Mouse (Mus musculus) liver, adult 2 months (tissue): ENCODE data around the gene Tlr3. TPM values are rescaled to one million over a fixed set of nuclear protein-coding genes. Genes with fewer than 3 reads are reported as not detected.

Experiments used
- DNase-seq: peaks from one replicate; pipeline ENCODE4 v3.0.0-alpha.2; 2011; ENCODE audit warnings: low read depth, low spot score; ENCODE audit errors: extremely low read depth
- H3K27ac ChIP-seq: fragments of 200-500 bp; replicated peaks from 2 replicates; pipeline ENCODE4 v1.5.1; 2012; ENCODE audit warnings: low read depth, mild to moderate bottlenecking, control low read depth, inconsistent platforms, low read length; ENCODE audit not compliant: insufficient read depth
- H3K27me3 ChIP-seq: fragments of 200-500 bp; 2 replicates; pipeline ENCODE4 v1.6.1; 2012; ENCODE audit warnings: mild to moderate bottlenecking, moderate library complexity, low read length, inconsistent platforms; ENCODE audit not compliant: control insufficient read depth, insufficient read depth
- H3K36me3 ChIP-seq: fragments of 200-500 bp; 2 replicates; pipeline ENCODE4 v1.6.1; 2012; ENCODE audit warnings: low read length, inconsistent platforms; ENCODE audit not compliant: control insufficient read depth, insufficient read depth
- H3K4me1 ChIP-seq: fragments of 200-500 bp; 2 replicates; pipeline ENCODE4 v1.6.1; 2011; ENCODE audit warnings: low read length; ENCODE audit not compliant: control insufficient read depth, insufficient read depth
- H3K4me3 ChIP-seq: fragments of 200-500 bp; 2 replicates; pipeline ENCODE4 v1.5.1; 2011; ENCODE audit warnings: low read depth, mild to moderate bottlenecking, control low read depth, low read length, moderate library complexity; ENCODE audit not compliant: insufficient read depth
- H3K79me2 ChIP-seq: fragments of 200-500 bp; 2 replicates; pipeline ENCODE4 v1.6.1; 2012; ENCODE audit warnings: inconsistent platforms, mild to moderate bottlenecking, low read length, moderate library complexity; ENCODE audit not compliant: control insufficient read depth, insufficient read depth
- H3K9ac ChIP-seq: fragments of 200-500 bp; 2 replicates; pipeline ENCODE4 v1.6.1; 2012; ENCODE audit warnings: low read depth, mild to moderate bottlenecking, control low read depth, inconsistent platforms, low read length
- CTCF ChIP-seq: fragments of 200-500 bp; IDR thresholded peaks from 2 replicates; pipeline ENCODE4 v1.5.1; 2011; ENCODE audit warnings: low read depth, low read length, control low read depth
- POLR2A ChIP-seq: fragments of 200-500 bp; IDR thresholded peaks from 2 replicates; pipeline ENCODE4 v1.6.1; 2011; ENCODE audit warnings: low read length, control low read depth; ENCODE audit not compliant: insufficient read depth; ENCODE audit errors: extremely low read depth
- WGBS: fragments of 180-500 bp; shearing (Covaris S2); methylation state at CpG from one replicate; pipeline ENCODE4 v1.1.7; 2018; 5-methylcytosine and 5-hydroxymethylcytosine counted together
- polyA plus RNA-seq: library from polyadenylated mRNA; depleted of rRNA; stranded (reverse); fragments of >200 nt; gene quantifications from 2 replicates; pipeline ENCODE4 v1.2.3, GENCODE M21; 2012
- total RNA-seq: library from RNA; depleted of rRNA; stranded (reverse); fragments of >200 nt; gene quantifications from 2 replicates; pipeline ENCODE4 v1.2.3, GENCODE M21; 2014

Tlr3 gene
- total and polyA plus RNA-seq, 2 experiments, result 2.6 to 5.3 TPM

GRCm38 (mm10) chr8:45381963-45382347 lies 28.9 kb downstream of the Tlr3 start, which contains the start of gene Fam149a:
Fam149a (minus strand) TSS chr8:45382291.
- TF ChIP-seq POLR2A, result no peak
- TF ChIP-seq CTCF, result no peak
- DNase-seq, result no peak
- no peak within 1 kb of the TSS for H3K27ac ChIP-seq
- peaks cover 10% of the 10 kb centered on the region for H3K27me3 ChIP-seq
- H3K4me1 ChIP-seq, result no peaks in the 10 kb centered on the region
- no peaks in the 10 kb centered on the region for H3K36me3 ChIP-seq
- no peak within 1 kb of the TSS for H3K4me3 ChIP-seq
- H3K9ac ChIP-seq, result no peak within 1 kb of the TSS
- no peaks in the 10 kb centered on the region for H3K79me2 ChIP-seq
- WGBS, result 23% methylated on average over 6 of the region's 6 CpGs

- Histone ChIP-seq H3K27ac (no peak overlapping the region), H3K27me3 (peaks cover 10% of the 10 kb centered on the region), H3K79me2 (no peaks in the 10 kb centered on the region), H3K4me3 (no peak overlapping the region), H3K36me3 (no peaks in the 10 kb centered on the region), H3K9ac (no peak overlapping the region), H3K4me1 (no peaks in the 10 kb centered on the region)
- 6% methylated on average over 38 of the region's 38 CpGs for WGBS
- DNase-seq, result no peak
- TF ChIP-seq POLR2A, result no peak
- no peak for TF ChIP-seq CTCF
These were observed 29.6 kb downstream of the Tlr3 start for GRCm38 (mm10) chr8:45381075-45381962.

GRCm38 (mm10) chr8:45380598-45380997 lies 30.3 kb downstream of the Tlr3 start:
- H3K4me1 ChIP-seq, result no peaks in the 10 kb centered on the region
- no peak for DNase-seq
- no peaks in the 10 kb centered on the region for H3K79me2 ChIP-seq
- H3K36me3 ChIP-seq, result no peaks in the 10 kb centered on the region
- H3K4me3 ChIP-seq, result no peak overlapping the region
- WGBS, result 43% methylated on average over 4 of the region's 4 CpGs
- TF ChIP-seq POLR2A (no peak), CTCF (no peak)
- H3K27me3 ChIP-seq, result peaks cover 10% of the 10 kb centered on the region
- H3K9ac ChIP-seq, result no peak overlapping the region
- H3K27ac ChIP-seq, result no peak overlapping the region

- H3K4me1 ChIP-seq, result no peaks in the 10 kb centered on the region
- H3K9ac ChIP-seq, result no peak overlapping the region
- no peaks in the 10 kb centered on the region for H3K36me3 ChIP-seq
- WGBS, result 89% methylated on average over 3 of the region's 3 CpGs
- TF ChIP-seq CTCF, result no peak
- TF ChIP-seq POLR2A, result no peak
- H3K4me3 ChIP-seq, result no peak overlapping the region
- no peaks in the 10 kb centered on the region for H3K27me3 ChIP-seq
- no peaks in the 10 kb centered on the region for H3K79me2 ChIP-seq
- H3K27ac ChIP-seq, result no peak overlapping the region
- DNase-seq, result no peak
These were observed 36.8 kb downstream of the Tlr3 start for GRCm38 (mm10) chr8:45374071-45374470.

- TF ChIP-seq POLR2A (no peak), CTCF (no peak)
- Histone ChIP-seq H3K79me2 (no peaks in the 10 kb centered on the region), H3K27me3 (no peaks in the 10 kb centered on the region), H3K36me3 (no peaks in the 10 kb centered on the region), H3K27ac (no peak overlapping the region), H3K9ac (no peak overlapping the region), H3K4me3 (no peak overlapping the region), H3K4me1 (peaks cover 2% of the 10 kb centered on the region; the same call in 1 of the 2 replicates)
- 91% methylated on average over 1 of the region's 1 CpGs for WGBS
- DNase-seq, result no peak
These were observed 43.7 kb downstream of the Tlr3 start for GRCm38 (mm10) chr8:45367154-45367553.

- Histone ChIP-seq H3K27me3 (no peaks in the 10 kb centered on the region), H3K9ac (no peak overlapping the region), H3K4me1 (peaks cover 2% of the 10 kb centered on the region; the same call in 1 of the 2 replicates), H3K4me3 (no peak overlapping the region), H3K27ac (no peak overlapping the region), H3K79me2 (no peaks in the 10 kb centered on the region), H3K36me3 (no peaks in the 10 kb centered on the region)
- DNase-seq, result peak; percentile 72
- TF ChIP-seq POLR2A (no peak), CTCF (no peak)
- WGBS, result 25% methylated on average over 1 of the region's 1 CpGs
These were observed 47.7 kb downstream of the Tlr3 start for GRCm38 (mm10) chr8:45363220-45363619.
